Mouse (Mus musculus) forebrain, embryonic 11.5 days (tissue): ENCODE measurements at regions not wholly inside any gene's neighbourhood (a gene's known extent, or its start where the extent isn't known, plus 50 kb on each side); places are given as distances from the start of the nearest gene placed in this dataset.
A peak's percentile ranks its signal among the peaks of the same experiment; 100 is the strongest.
"Not testable (repeated sequence)": the region's sequence is repeated elsewhere in the genome, so short reads cannot be mapped to it uniquely, and the experiment has no call there.

Source experiments
- ATAC-seq: fragments of 200-750 bp; cut with Nextera tagmentation; replicated peaks from 2 replicates; pipeline ENCODE4 v1.8.0; 2017; ENCODE audit warnings: moderate TSS enrichment; ENCODE audit not compliant: low FRiP score
- DNase-seq: peaks from one replicate; pipeline ENCODE4 v3.0.0-alpha.2; 2017; ENCODE audit warnings: low spot score
- H3K27ac ChIP-seq: fragments of 300-500 bp; sonication (generic); 2 replicates; pipeline ENCODE4 v1.5.1; 2014; ENCODE audit warnings: low read depth, low read length
- H3K27me3 ChIP-seq: fragments of 300-500 bp; sonication (generic); 2 replicates; pipeline ENCODE4 v1.6.1; 2014; ENCODE audit warnings: mild to moderate bottlenecking, low read length, mixed read lengths; ENCODE audit not compliant: control insufficient read depth, insufficient read depth
- H3K36me3 ChIP-seq: fragments of 300-500 bp; sonication (generic); 2 replicates; pipeline ENCODE4 v1.6.1; 2014; ENCODE audit warnings: mild to moderate bottlenecking, low read length, moderate library complexity, mixed read lengths; ENCODE audit not compliant: control insufficient read depth, insufficient read depth
- H3K4me1 ChIP-seq: fragments of 300-500 bp; sonication (generic); replicated peaks from 2 replicates; pipeline ENCODE4 v1.6.1; 2014; ENCODE audit warnings: low read length, mixed read lengths; ENCODE audit not compliant: control insufficient read depth, insufficient read depth
- H3K4me2 ChIP-seq: fragments of 300-500 bp; sonication (generic); 2 replicates; pipeline ENCODE4 v1.6.1; 2014; ENCODE audit warnings: low read depth, mild to moderate bottlenecking, low read length, moderate library complexity, mixed read lengths; ENCODE audit not compliant: severe bottlenecking
- H3K4me3 ChIP-seq: fragments of 300-500 bp; sonication (generic); 2 replicates; pipeline ENCODE4 v1.5.1; 2014; ENCODE audit warnings: low read depth, low read length
- H3K9ac ChIP-seq: fragments of 300-500 bp; sonication (generic); 2 replicates; pipeline ENCODE4 v1.6.1; 2014; ENCODE audit warnings: low read length
- H3K9me3 ChIP-seq: fragments of 300-500 bp; sonication (generic); 2 replicates; pipeline ENCODE4 v1.6.1; 2016; ENCODE audit warnings: low read length, mixed read lengths; ENCODE audit not compliant: control insufficient read depth
- WGBS: fragments of 180-500 bp; shearing (Covaris S2); extraction: QIAGEN DNeasy Blood & Tissue Kit; methylation state at CpG from one replicate; pipeline ENCODE4 v1.1.7; 2014; 5-methylcytosine and 5-hydroxymethylcytosine counted together

GRCm38 (mm10) chr1:166923713-166923975 lies 77.6 kb upstream of the Fam78b start:
- no peak overlapping the region for H3K9ac ChIP-seq
- H3K4me1 ChIP-seq = no peaks in the 10 kb centered on the region; the same call in 1 of the 2 replicates
- no peak overlapping the region for H3K4me2 ChIP-seq
- no peak for ATAC-seq
- H3K36me3 ChIP-seq = no peaks in the 10 kb centered on the region
- H3K27ac ChIP-seq = no peak overlapping the region
- no peaks in the 10 kb centered on the region for H3K9me3 ChIP-seq
- H3K27me3 ChIP-seq = no peaks in the 10 kb centered on the region
- H3K4me3 ChIP-seq = no peak overlapping the region
- WGBS = 82% methylated on average over 3 of the region's 3 CpGs
- DNase-seq = no peak

GRCm38 (mm10) chr1:166924126-166924525 lies 77.1 kb upstream of the Fam78b start:
- Histone ChIP-seq H3K9ac (no peak overlapping the region), H3K4me3 (no peak overlapping the region), H3K36me3 (no peaks in the 10 kb centered on the region), H3K9me3 (no peaks in the 10 kb centered on the region), H3K4me2 (no peak overlapping the region), H3K27me3 (no peaks in the 10 kb centered on the region), H3K27ac (no peak overlapping the region), H3K4me1 (no peaks in the 10 kb centered on the region; the same call in 1 of the 2 replicates)
- WGBS = 89% methylated on average over 2 of the region's 2 CpGs
- ATAC-seq = no peak
- no peak for DNase-seq

- Histone ChIP-seq H3K27ac (no peak overlapping the region), H3K4me3 (no peak overlapping the region), H3K9ac (no peak overlapping the region), H3K4me1 (no peaks in the 10 kb centered on the region; the same call in 1 of the 2 replicates), H3K9me3 (no peaks in the 10 kb centered on the region), H3K4me2 (no peak overlapping the region), H3K27me3 (no peaks in the 10 kb centered on the region), H3K36me3 (no peaks in the 10 kb centered on the region)
- 21% methylated on average over 4 of the region's 4 CpGs for WGBS
- DNase-seq = no peak
- ATAC-seq = no peak
Observed at GRCm38 (mm10) chr1:166926078-166926477, 75.1 kb upstream of the Fam78b start.

DNA sequence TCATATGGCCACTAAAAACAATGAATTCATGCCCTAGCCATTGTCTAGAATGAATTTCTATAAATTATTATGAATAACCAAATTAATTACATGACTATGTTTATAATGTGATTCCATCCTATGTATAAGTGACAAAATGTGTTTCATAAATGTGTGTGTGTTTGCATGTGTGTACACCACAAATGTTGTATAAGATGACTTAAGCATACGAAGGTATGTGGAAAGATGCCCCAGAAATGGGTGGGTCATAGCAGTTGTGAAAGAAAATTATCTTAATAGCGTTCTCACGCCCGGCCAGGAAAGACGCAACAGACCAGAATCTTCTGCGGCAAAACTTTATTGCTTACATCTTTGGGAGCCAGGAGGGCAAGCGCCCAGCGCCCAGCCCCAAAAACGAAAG lies 61.5 kb upstream of the Fam78b start:
- 61% methylated on average over 8 of the region's 9 CpGs for whole genome bisulfite sequencing
- H3K36me3 ChIP-seq, H3K4me1 ChIP-seq, H3K27ac ChIP-seq, DNase-seq, H3K27me3 ChIP-seq, H3K9ac ChIP-seq, H3K9me3 ChIP-seq: not testable (repeated sequence)
- ATAC-seq = 0 out of 2 replicates have a peak, but pooled peaks have one; percentile 63
- peak overlapping the region; percentile 15; the same call in 1 of the 2 replicates for H3K4me3 ChIP-seq
- H3K4me2 ChIP-seq = peak overlapping the region; percentile 15; the same call in 1 of the 2 replicates

- H3K27me3 ChIP-seq, H3K4me1 ChIP-seq, H3K36me3 ChIP-seq, DNase-seq, H3K27ac ChIP-seq, H3K9ac ChIP-seq, H3K9me3 ChIP-seq: not testable (repeated sequence)
- Histone ChIP-seq H3K4me3 (peak overlapping the region; percentile 15; the same call in 1 of the 2 replicates), H3K4me2 (peak overlapping the region; percentile 15; the same call in 1 of the 2 replicates)
- WGBS = 61% methylated on average over 31 of the region's 31 CpGs
- ATAC-seq = peak; percentile 39; the same call in 1 of the 2 replicates
Observed at GRCm38 (mm10) chr1:166940146-166941076, 60.8 kb upstream of the Fam78b start.

- no peak for DNase-seq
- no peaks in the 10 kb centered on the region for H3K4me1 ChIP-seq
- H3K4me2 ChIP-seq = no peak overlapping the region
- no peak overlapping the region for H3K4me3 ChIP-seq
- H3K36me3 ChIP-seq = no peaks in the 10 kb centered on the region
- H3K9ac ChIP-seq = no peak overlapping the region
- H3K9me3 ChIP-seq = no peaks in the 10 kb centered on the region
- H3K27ac ChIP-seq = no peak overlapping the region
- ATAC-seq = no peak
- WGBS = 57% methylated on average over 1 of the region's 1 CpGs
- H3K27me3 ChIP-seq = no peaks in the 10 kb centered on the region
Observed at GRCm38 (mm10) chr1:166942201-166942600, 59.0 kb upstream of the Fam78b start.

DNA sequence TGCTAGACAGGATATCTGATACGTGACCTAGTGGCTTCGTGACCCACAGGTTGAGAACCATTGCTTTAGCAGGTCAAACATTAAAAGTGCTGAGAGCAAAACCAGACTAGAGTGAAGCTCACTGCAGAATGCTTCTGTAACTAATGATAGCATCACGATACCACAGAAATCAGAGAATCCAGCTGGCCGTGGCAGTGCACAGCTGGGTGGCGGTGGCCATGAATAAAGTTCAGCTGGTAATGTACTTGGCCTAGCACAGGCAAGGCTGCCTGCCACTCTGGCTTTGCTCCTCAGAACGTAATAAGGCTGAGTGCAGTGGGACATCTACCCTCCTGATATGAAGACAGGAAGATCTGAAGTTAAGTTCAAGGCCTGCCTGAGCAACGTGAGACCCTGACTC lies 56.7 kb upstream of the Fam78b start:
- H3K4me3 ChIP-seq = no peak overlapping the region
- H3K4me1 ChIP-seq = no peaks in the 10 kb centered on the region
- no peaks in the 10 kb centered on the region for H3K27me3 ChIP-seq
- H3K4me2 ChIP-seq = no peak overlapping the region
- no peak overlapping the region for H3K27ac ChIP-seq
- H3K9ac ChIP-seq = no peak overlapping the region
- no peak for DNase-seq
- no peak for ATAC-seq
- 88% methylated on average over 7 of the region's 7 CpGs for WGBS
- no peaks in the 10 kb centered on the region for H3K9me3 ChIP-seq
- no peaks in the 10 kb centered on the region for H3K36me3 ChIP-seq

GRCm38 (mm10) chr1:166947844-166948702 lies 53.1 kb upstream of the Fam78b start:
- 71% methylated on average over 15 of the region's 15 CpGs for WGBS
- Histone ChIP-seq H3K9me3 (no peaks in the 10 kb centered on the region), H3K27me3 (no peaks in the 10 kb centered on the region), H3K36me3 (no peaks in the 10 kb centered on the region), H3K4me3 (no peak overlapping the region), H3K4me1 (no peaks in the 10 kb centered on the region), H3K27ac (no peak overlapping the region), H3K4me2 (no peak overlapping the region), H3K9ac (no peak overlapping the region)
- ATAC-seq (no peak; the same call in 1 of the 2 replicates), DNase-seq (peak; percentile 52)
